Mouse (Mus musculus) NIH3T3 (cell line): ENCODE results near the gene Kif3b.
"Not testable (repeated sequence)": the region's sequence is repeated elsewhere in the genome, so short reads cannot be mapped to it uniquely, and the experiment has no call there.

ENCODE experiments used
- DNase-seq: peaks from one replicate; pipeline ENCODE4 v3.0.0-alpha.2; 2012; ENCODE audit warnings: low read depth

Kif3b gene

GRCm38 (mm10) chr2:153345454-153346220 is 54.4 kb downstream of the Kif3b start, which contains the start of gene Asxl1:
Asxl1 (plus strand) TSS chr2:153345829.
- peak; percentile 98 for DNase-seq

GRCm38 (mm10) chr2:153346221-153347182 is 55.3 kb downstream of the Kif3b start:
- peak; percentile 83 for DNase-seq

- DNase-seq, result peak; percentile 14
Measured at GRCm38 (mm10) chr2:153347183-153347781, 56.1 kb downstream of the Kif3b start.

- peak; percentile 54 for DNase-seq
Measured at GRCm38 (mm10) chr2:153348100-153348831, 57.1 kb downstream of the Kif3b start.

GRCm38 (mm10) chr2:153350552-153351181 is 59.5 kb downstream of the Kif3b start:
- no peak for DNase-seq

GRCm38 (mm10) chr2:153354648-153355047 is 63.4 kb downstream of the Kif3b start:
- DNase-seq, result no peak

GRCm38 (mm10) chr2:153356784-153357183 is 65.6 kb downstream of the Kif3b start:
- DNase-seq, result no peak

GRCm38 (mm10) chr2:153361101-153361710 is 70.0 kb downstream of the Kif3b start:
- no peak for DNase-seq

GRCm38 (mm10) chr2:153364531-153364930 is 73.3 kb downstream of the Kif3b start:
- not testable (repeated sequence) for DNase-seq

- DNase-seq, result no peak
Measured at GRCm38 (mm10) chr2:153370871-153371270, 79.7 kb downstream of the Kif3b start.

- no peak for DNase-seq
Measured at GRCm38 (mm10) chr2:153375380-153375779, 84.2 kb downstream of the Kif3b start.

- no peak for DNase-seq
Measured at GRCm38 (mm10) chr2:153380479-153380878, 89.3 kb downstream of the Kif3b start.
